Comparison of ENCODE assay signal across 32 mouse cellular contexts in genomic region chr15:63252781-63253340, GRCm38 (mm10).
DNase-seq lines count a peak whose midpoint lies in the region; ATAC-seq and TF ChIP-seq lines count a peak whose summit lies in the region.
"Had no signal": no experiment of that assay in that cellular context is flagged by ENCODE, and none has a peak within 500 bp of the region (broad histone marks: within the 10 kb centered on the region; RNA-seq: fewer than 3 reads in every experiment).

No protein-coding gene starts in this region.

- no peaks in the 10 kb centered on the region for H3K9me3 ChIP-seq in embryonic facial prominence, embryonic 11.5 days (replicated peaks; ENCODE audit: control insufficient read depth, low read length)
- no peaks in the 10 kb centered on the region for H3K9me3 ChIP-seq in embryonic facial prominence, embryonic 10.5 days
- H3K9me3 ChIP-seq: embryonic facial prominence, embryonic 15.5 days; forebrain, embryonic 15.5 days; hindbrain, embryonic 10.5 days; hindbrain, embryonic 15.5 days; limb, embryonic 13.5 days; liver, embryonic 12.5 days; midbrain, embryonic 15.5 days; neural tube, embryonic 15.5 days had no signal

- H3K4me2 ChIP-seq in embryonic facial prominence, embryonic 11.5 days (ENCODE audit: low read depth, low read length): no peak overlapping the region
- H3K4me2 ChIP-seq: embryonic facial prominence, embryonic 15.5 days; forebrain, embryonic 15.5 days; hindbrain, embryonic 15.5 days; limb, embryonic 13.5 days; liver, embryonic 12.5 days; midbrain, embryonic 15.5 days; neural tube, embryonic 15.5 days had no signal

- WGBS in embryonic facial prominence, embryonic 11.5 days: 65% methylated on average over 1 of the region's 1 CpGs
- WGBS in embryonic facial prominence, embryonic 10.5 days: 58% methylated on average over 1 of the region's 1 CpGs

- TF ChIP-seq POLR2A in brain, embryonic 14.5 days (IDR thresholded peaks at IDR 0.05; ENCODE audit: borderline replicate concordance, extremely low read depth, insufficient read depth, insufficient read length, poor library complexity, severe bottlenecking): no peak

- ATAC-seq in embryonic facial prominence, embryonic 11.5 days (replicated peaks; ENCODE audit: insufficient number of reproducible peaks, low FRiP score, low TSS enrichment, low read depth): no peak
- ATAC-seq: activated CD4-positive, CD25-positive, alpha-beta regulatory T cell, adult 4 months; CD4-positive, CD25-positive, alpha-beta regulatory T cell, adult 4 months; forebrain, embryonic 15.5 days; inflammation-experienced regulatory T-cells, adult 6 months; liver, embryonic 12.5 days; liver, postnatal 0 days; lung, postnatal 0 days; midbrain, embryonic 15.5 days had no signal

- no peak overlapping the region for H3K4me3 ChIP-seq in embryonic facial prominence, embryonic 11.5 days (ENCODE audit: low read depth, low read length)
- H3K4me3 ChIP-seq in embryonic facial prominence, embryonic 10.5 days: no peak overlapping the region
- H3K4me3 ChIP-seq: embryonic facial prominence, embryonic 15.5 days; forebrain, embryonic 15.5 days; hindbrain, embryonic 10.5 days; hindbrain, embryonic 15.5 days; left cerebral cortex, adult 2 months; limb, embryonic 13.5 days; liver, embryonic 12.5 days; midbrain, embryonic 15.5 days; neural tube, embryonic 15.5 days had no signal

- H3K36me3 ChIP-seq in embryonic facial prominence, embryonic 11.5 days (replicated peaks; ENCODE audit: control insufficient read depth, insufficient read depth, low read depth, low read length): no peaks in the 10 kb centered on the region
- H3K36me3 ChIP-seq in embryonic facial prominence, embryonic 10.5 days (replicated peaks): no peaks in the 10 kb centered on the region
- H3K36me3 ChIP-seq: embryonic facial prominence, embryonic 15.5 days; forebrain, embryonic 15.5 days; hindbrain, embryonic 10.5 days; hindbrain, embryonic 15.5 days; limb, embryonic 13.5 days; liver, embryonic 12.5 days; midbrain, embryonic 15.5 days; neural tube, embryonic 15.5 days had no signal

- DNase-seq in embryonic facial prominence, embryonic 11.5 days (ENCODE audit: low spot score): peak; percentile 15
- DNase-seq in embryonic facial prominence, embryonic 10.5 days (ENCODE audit: low spot score): no peak
- peak; percentile 9 for DNase-seq in 3134 (ENCODE audit: extremely low read depth, insufficient read length, low spot score)
- peak; percentile 24 for DNase-seq in brain, embryonic 14.5 days (ENCODE audit: low read depth)
- peak; percentile 55 for DNase-seq in gonadal fat pad, adult 2 months (ENCODE audit: low read depth)
- DNase-seq in cerebellum, postnatal 36 days: no peak
- DNase-seq in thymus, postnatal 10 days (ENCODE audit: low spot score in 2 of 2): no peak
- DNase-seq: adrenal gland, adult 2 months; adrenal gland, postnatal 36 days; cerebellum, adult 8-10 months; gastrocnemius, postnatal 25 days; heart, postnatal 14 days; kidney, adult 11 months; kidney, postnatal 25 days; liver, postnatal 0 days; right cerebral cortex, adult 18-20 months; spleen, adult 18-20 months; thymus, postnatal 25 days had no signal

- no peak for TF ChIP-seq CTCF in brain, embryonic 14.5 days (IDR thresholded peaks at IDR 0.05; ENCODE audit: borderline replicate concordance, extremely low read depth, insufficient read depth, insufficient read length)

- no peak overlapping the region for H3K9ac ChIP-seq in embryonic facial prominence, embryonic 11.5 days (replicated peaks; ENCODE audit: low read length)
- H3K9ac ChIP-seq: embryonic facial prominence, embryonic 15.5 days; forebrain, embryonic 15.5 days; hindbrain, embryonic 15.5 days; limb, embryonic 13.5 days; liver, embryonic 12.5 days; liver, postnatal 0 days; midbrain, embryonic 15.5 days; neural tube, embryonic 15.5 days had no signal

- no peaks in the 10 kb centered on the region for H3K4me1 ChIP-seq in embryonic facial prominence, embryonic 11.5 days (ENCODE audit: control insufficient read depth, insufficient read depth, low read length)
- no peaks in the 10 kb centered on the region for H3K4me1 ChIP-seq in embryonic facial prominence, embryonic 10.5 days
- H3K4me1 ChIP-seq: embryonic facial prominence, embryonic 15.5 days; forebrain, embryonic 15.5 days; hindbrain, embryonic 10.5 days; hindbrain, embryonic 15.5 days; limb, embryonic 13.5 days; liver, embryonic 12.5 days; midbrain, embryonic 15.5 days; neural tube, embryonic 15.5 days had no signal

- H3K27me3 ChIP-seq in embryonic facial prominence, embryonic 11.5 days (ENCODE audit: control insufficient read depth, insufficient read depth, low read length): no peaks in the 10 kb centered on the region
- no peaks in the 10 kb centered on the region for H3K27me3 ChIP-seq in embryonic facial prominence, embryonic 10.5 days (replicated peaks; ENCODE audit: low read depth, poor library complexity, severe bottlenecking)
- H3K27me3 ChIP-seq: embryonic facial prominence, embryonic 15.5 days; forebrain, embryonic 15.5 days; hindbrain, embryonic 15.5 days; limb, embryonic 13.5 days; liver, embryonic 12.5 days; midbrain, embryonic 15.5 days; neural tube, embryonic 15.5 days had no signal

- H3K27ac ChIP-seq in embryonic facial prominence, embryonic 11.5 days (replicated peaks; ENCODE audit: low read depth, low read length): no peak overlapping the region
- H3K27ac ChIP-seq in embryonic facial prominence, embryonic 10.5 days (replicated peaks): no peak overlapping the region
- H3K27ac ChIP-seq: embryonic facial prominence, embryonic 15.5 days; forebrain, embryonic 15.5 days; hindbrain, embryonic 10.5 days; hindbrain, embryonic 15.5 days; left cerebral cortex, adult 2 months; limb, embryonic 13.5 days; liver, embryonic 12.5 days; macrophage; midbrain, embryonic 15.5 days; neural tube, embryonic 15.5 days had no signal

Comparison
In these comparisons a context has a peak if more than half of its experiments do, and no peak if none do; other contexts are left out.
1. DNase-seq: peak in embryonic facial prominence, embryonic 11.5 days (single experiment), 3134 (single experiment), brain, embryonic 14.5 days (single experiment) and gonadal fat pad, adult 2 months (single experiment); none in embryonic facial prominence, embryonic 10.5 days (single experiment), cerebellum, postnatal 36 days (0 of 2) and thymus, postnatal 10 days (0 of 2).